Mouse (Mus musculus) E14TG2a.4 (cell line): Measurements from ENCODE around the gene Cmtr1.

Experiments used
- CTCF ChIP-seq: conservative IDR thresholded peaks from 2 replicates; pipeline ENCODE4 v1.5.1; 2014; ENCODE audit warnings: low read length
- POU5F1 ChIP-seq: IDR thresholded peaks from 2 replicates; pipeline ENCODE4 v1.6.1; 2014; ENCODE audit warnings: low read length, borderline replicate concordance

GRCm38 (mm10) chr17:29711745-29712431 is 51.5 kb downstream of the Cmtr1 start:
- TF ChIP-seq CTCF = no peak
- no peak for TF ChIP-seq POU5F1
